ENCODE assay signal across 8 mouse cellular contexts in genomic region chr1:36589486-36589885, GRCm38 (mm10). TPM values are rescaled to one million over a fixed set of nuclear protein-coding genes. Genes with fewer than 3 reads are reported as not detected.
A peak's percentile ranks its signal among the peaks of the same experiment; 100 is the strongest.
DNase-seq lines count a peak whose midpoint lies in the region; ATAC-seq lines count a peak whose summit lies in the region.

No protein-coding gene starts in this region.

- H3K4me1 ChIP-seq in neural tube, embryonic 13.5 days (replicated peaks), result peaks cover 30% of the 10 kb centered on the region
- peaks cover 27% of the 10 kb centered on the region for H3K4me1 ChIP-seq in heart, embryonic 16.5 days (ENCODE audit: control insufficient read depth, insufficient read depth, low read length)

- H3K9me3 ChIP-seq in neural tube, embryonic 13.5 days, result no peaks in the 10 kb centered on the region
- no peaks in the 10 kb centered on the region for H3K9me3 ChIP-seq in heart, embryonic 16.5 days (replicated peaks; ENCODE audit: control insufficient read depth, low read length)

- H3K36me3 ChIP-seq in neural tube, embryonic 13.5 days, result no peaks in the 10 kb centered on the region
- H3K36me3 ChIP-seq in heart, embryonic 16.5 days (ENCODE audit: control insufficient read depth, insufficient read depth), result no peaks in the 10 kb centered on the region

- 33% methylated on average over 6 of the region's 6 CpGs for WGBS in neural tube, embryonic 13.5 days
- WGBS in heart, embryonic 16.5 days, result 22% methylated on average over 6 of the region's 6 CpGs

- H3K4me3 ChIP-seq in neural tube, embryonic 13.5 days, result no peak overlapping the region
- no peak overlapping the region for H3K4me3 ChIP-seq in heart, embryonic 16.5 days (ENCODE audit: low read length)

- H3K9ac ChIP-seq in neural tube, embryonic 13.5 days, result no peak overlapping the region
- H3K9ac ChIP-seq in heart, embryonic 16.5 days (ENCODE audit: low read length), result peak overlapping the region; percentile 54

- peak; percentile 16; the same call in 1 of the 2 replicates for ATAC-seq in neural tube, embryonic 13.5 days (ENCODE audit: low read depth)
- ATAC-seq in heart, embryonic 16.5 days (replicated peaks; ENCODE audit: extremely low read depth, insufficient read depth, low FRiP score), result peak; percentile 75

- H3K4me2 ChIP-seq in neural tube, embryonic 13.5 days, result no peak overlapping the region
- H3K4me2 ChIP-seq in heart, embryonic 16.5 days (ENCODE audit: low read depth, low read length), result no peak overlapping the region

- DNase-seq in neural tube, embryonic 10.5 days (ENCODE audit: extremely low spot score, low spot score), result no peak
- DNase-seq in cerebellum, postnatal 25 days, result peak; percentile 71 to 78
- DNase-seq in kidney, postnatal 25 days, result peak; percentile 80 to 86
- DNase-seq in testis, postnatal 14 days (ENCODE audit: low spot score), result peak; percentile 61
- DNase-seq in layer of hippocampus, postnatal 36 days, result no peak
- no peak for DNase-seq in thymus, postnatal 25 days

- peaks cover 1% of the 10 kb centered on the region; the same call in 1 of the 2 replicates for H3K27me3 ChIP-seq in neural tube, embryonic 13.5 days
- H3K27me3 ChIP-seq in heart, embryonic 16.5 days (ENCODE audit: control insufficient read depth, insufficient read depth, low read length), result no peaks in the 10 kb centered on the region

- H3K27ac ChIP-seq in neural tube, embryonic 13.5 days (replicated peaks), result no peak overlapping the region
- peak overlapping the region; percentile 75 for H3K27ac ChIP-seq in heart, embryonic 16.5 days (ENCODE audit: low read length)

RNA-seq across cellular contexts. Expression of gene Sema4c, which starts 31.3 kb away (rescaled TPM):
- 23.4 and 25.2 TPM in 2 replicates for polyA plus RNA-seq in neural tube, embryonic 13.5 days (2015; fragmentation: Nextera tagmentation; extraction: Ambion mirVana)
- 7.8 and 8.8 TPM in 2 replicates for polyA plus RNA-seq in heart, embryonic 16.5 days (2015; fragmentation: Nextera tagmentation; extraction: Ambion mirVana)
- total RNA-seq in layer of hippocampus, postnatal 36 days (2021), result 10 to 100 TPM; 11.4 to 11.6 TPM

RNA-seq across cellular contexts. Expression of gene Ankrd39, which starts 42.2 kb away (rescaled TPM):
- 23.8 and 26.2 TPM in 2 replicates for polyA plus RNA-seq in neural tube, embryonic 13.5 days (2015; fragmentation: Nextera tagmentation; extraction: Ambion mirVana)
- polyA plus RNA-seq in heart, embryonic 16.5 days (2015; fragmentation: Nextera tagmentation; extraction: Ambion mirVana), result 31.1 and 32.5 TPM in 2 replicates
- total RNA-seq in layer of hippocampus, postnatal 36 days (2021), result 10 to 100 TPM; 11.9 to 12.6 TPM

RNA-seq across cellular contexts. Expression of gene Gm42417, which starts 50.3 kb away (rescaled TPM):
- 0.32 and 1.9 TPM in 2 replicates for polyA plus RNA-seq in neural tube, embryonic 13.5 days (2015; fragmentation: Nextera tagmentation; extraction: Ambion mirVana)
- polyA plus RNA-seq in heart, embryonic 16.5 days (2015; fragmentation: Nextera tagmentation; extraction: Ambion mirVana), result not detected in 2 replicates
- total RNA-seq in layer of hippocampus, postnatal 36 days (2021), result not detected

RNA-seq across cellular contexts. Expression of gene Ankrd23, which starts 52.8 kb away (rescaled TPM):
- polyA plus RNA-seq in neural tube, embryonic 13.5 days (2015; fragmentation: Nextera tagmentation; extraction: Ambion mirVana), result 19.0 and 19.2 TPM in 2 replicates
- 30.2 and 32.7 TPM in 2 replicates for polyA plus RNA-seq in heart, embryonic 16.5 days (2015; fragmentation: Nextera tagmentation; extraction: Ambion mirVana)
- 1 to 10 TPM; 7.9 to 8.5 TPM for total RNA-seq in layer of hippocampus, postnatal 36 days (2021)

Comparison
In these comparisons a context has a peak if more than half of its experiments do, and no peak if none do; other contexts are left out.
1. DNase-seq: peak in cerebellum, postnatal 25 days (2 of 2), kidney, postnatal 25 days (2 of 2) and testis, postnatal 14 days (single experiment); none in neural tube, embryonic 10.5 days (single experiment), layer of hippocampus, postnatal 36 days (0 of 2) and thymus, postnatal 25 days (single experiment).